Mouse (Mus musculus) lung, postnatal 0 days (tissue): ENCODE measurements at regions not wholly inside any gene's neighbourhood (a gene's known extent, or its start where the extent isn't known, plus 50 kb on each side); places are given as distances from the start of the nearest gene placed in this dataset.

Experiments used
- CTCF ChIP-seq: IDR thresholded peaks from 2 replicates; pipeline ENCODE4 v1.5.1; 2016; ENCODE audit warnings: antibody characterized with exemption, mild to moderate bottlenecking
- EP300 ChIP-seq: IDR thresholded peaks from 2 replicates; pipeline ENCODE4 v1.6.1; 2016; ENCODE audit warnings: antibody characterized with exemption, mild to moderate bottlenecking, control low read depth

- TF ChIP-seq CTCF (no peak), EP300 (no peak)
These were observed 422.2 kb downstream of the Cmpk2 start for GRCm38 (mm10) chr12:26891190-26891589.
